Mouse (Mus musculus) E14TG2a.4 (cell line): Measurements from ENCODE around the gene Ttc7.

Source experiments
- CTCF ChIP-seq: conservative IDR thresholded peaks from 2 replicates; pipeline ENCODE4 v1.5.1; 2014; ENCODE audit warnings: low read length
- POU5F1 ChIP-seq: IDR thresholded peaks from 2 replicates; pipeline ENCODE4 v1.6.1; 2014; ENCODE audit warnings: low read length, borderline replicate concordance

DNA sequence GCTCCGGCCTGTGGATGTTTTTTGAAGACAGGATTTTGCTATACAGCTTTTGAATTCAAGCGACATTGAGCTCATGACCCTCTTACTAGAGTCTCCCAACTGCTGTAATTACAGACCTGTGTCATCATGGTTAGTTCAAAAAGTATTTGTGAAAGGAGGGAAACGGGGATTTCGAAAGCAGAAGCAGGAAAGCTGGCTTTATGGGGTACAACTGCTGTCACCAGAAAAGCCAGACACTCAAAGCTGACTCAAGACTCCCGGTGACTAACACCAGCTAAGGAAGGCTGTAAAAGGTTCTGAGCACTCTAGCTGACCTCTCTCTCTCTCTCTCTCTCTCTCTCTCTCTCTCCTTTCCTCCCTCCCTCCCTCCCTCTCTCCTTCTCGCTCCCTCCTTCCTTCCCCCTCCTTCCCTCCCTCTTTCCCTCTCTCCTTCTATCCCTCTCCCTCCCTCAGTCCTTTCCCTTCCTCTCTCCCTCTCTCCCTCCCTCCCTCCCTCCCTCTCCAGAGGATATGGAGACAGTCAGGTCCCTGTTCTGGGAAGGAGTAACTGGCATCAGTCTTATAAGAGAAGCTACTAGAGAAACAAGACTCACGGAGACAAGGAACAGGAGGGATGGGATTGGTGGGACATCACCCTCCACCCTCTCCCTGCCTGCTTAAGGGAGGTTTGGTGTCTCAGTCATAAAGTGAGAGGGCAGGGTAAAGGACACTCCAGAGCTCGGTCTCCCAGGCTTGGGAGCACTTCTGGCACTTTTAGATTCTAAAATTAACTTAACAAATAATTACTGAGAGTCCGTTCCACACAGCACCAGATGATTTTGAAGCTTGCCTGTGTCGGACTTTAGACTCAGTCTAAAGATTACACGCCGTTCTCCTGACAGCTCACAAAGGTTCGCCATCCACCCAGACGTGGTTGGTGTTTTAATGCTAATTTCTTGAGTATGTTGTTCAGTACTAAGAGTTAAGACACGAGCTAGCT, 7.0 kb upstream of the Ttc7 start:
- no peak for TF ChIP-seq CTCF
- TF ChIP-seq POU5F1, result no peak
